ENCODE assay signal across 18 mouse cellular contexts in genomic region chr1:181315350-181315749, GRCm38 (mm10). TPM values are rescaled to one million over a fixed set of nuclear protein-coding genes. Genes with fewer than 3 reads are reported as not detected.
"Had no signal": no experiment of that assay in that cellular context is flagged by ENCODE, and none has a peak within 500 bp of the region (broad histone marks: within the 10 kb centered on the region; RNA-seq: fewer than 3 reads in every experiment).

No protein-coding gene starts in this region.

- H3K9ac ChIP-seq: liver, embryonic 14.5 days; lung, embryonic 14.5 days; midbrain, embryonic 12.5 days; neural tube, embryonic 13.5 days; neural tube, embryonic 15.5 days had no signal

- H3K9me3 ChIP-seq: midbrain, embryonic 10.5 days; midbrain, embryonic 12.5 days; neural tube, embryonic 13.5 days; neural tube, embryonic 15.5 days had no signal

- H3K4me2 ChIP-seq: lung, embryonic 14.5 days; midbrain, embryonic 12.5 days; neural tube, embryonic 13.5 days; neural tube, embryonic 15.5 days had no signal

- H3K4me1 ChIP-seq: midbrain, embryonic 10.5 days; midbrain, embryonic 12.5 days; neural tube, embryonic 13.5 days; neural tube, embryonic 15.5 days had no signal

- H3K27me3 ChIP-seq: midbrain, embryonic 12.5 days; neural tube, embryonic 13.5 days; neural tube, embryonic 15.5 days had no signal

- H3K27ac ChIP-seq: liver, embryonic 14.5 days; midbrain, embryonic 10.5 days; midbrain, embryonic 12.5 days; neural tube, embryonic 13.5 days; neural tube, embryonic 15.5 days had no signal

- DNase-seq: lung, embryonic 14.5 days; midbrain, embryonic 14.5 days; retina, postnatal 1 day; right cerebral cortex, adult 18-20 months; right cerebral cortex, postnatal 25 days; right cerebral cortex, postnatal 4 days; spleen, adult 18-20 months; thymus, adult 18-20 months; thymus, postnatal 14 days; thymus, postnatal 36 days had no signal

- H3K36me3 ChIP-seq: midbrain, embryonic 10.5 days; midbrain, embryonic 12.5 days; neural tube, embryonic 13.5 days; neural tube, embryonic 15.5 days had no signal

- ATAC-seq: midbrain, embryonic 16.5 days had no signal

- H3K4me3 ChIP-seq: midbrain, embryonic 10.5 days; midbrain, embryonic 12.5 days; myocyte; neural tube, embryonic 13.5 days; neural tube, embryonic 15.5 days had no signal

RNA-seq across cellular contexts. Expression of gene Cnih3, which starts 37.1 kb away (rescaled TPM):
- polyA plus RNA-seq: liver, embryonic 16.5 days; lung, embryonic 14.5 days had no signal
